Mouse (Mus musculus) right cerebral cortex, postnatal 36 days (tissue): Measurements from ENCODE around the gene Vmn1r104.
"Not testable (repeated sequence)": the region's sequence is repeated elsewhere in the genome, so short reads cannot be mapped to it uniquely, and the experiment has no call there.

Source experiments
- DNase-seq, 2 experiments: peaks; one replicate each; pipeline ENCODE4 v3.0.0; 2022; ENCODE audit warnings: low spot score in 2 of 2, mixed read lengths in 1 of 2

Gene Vmn1r104

DNA sequence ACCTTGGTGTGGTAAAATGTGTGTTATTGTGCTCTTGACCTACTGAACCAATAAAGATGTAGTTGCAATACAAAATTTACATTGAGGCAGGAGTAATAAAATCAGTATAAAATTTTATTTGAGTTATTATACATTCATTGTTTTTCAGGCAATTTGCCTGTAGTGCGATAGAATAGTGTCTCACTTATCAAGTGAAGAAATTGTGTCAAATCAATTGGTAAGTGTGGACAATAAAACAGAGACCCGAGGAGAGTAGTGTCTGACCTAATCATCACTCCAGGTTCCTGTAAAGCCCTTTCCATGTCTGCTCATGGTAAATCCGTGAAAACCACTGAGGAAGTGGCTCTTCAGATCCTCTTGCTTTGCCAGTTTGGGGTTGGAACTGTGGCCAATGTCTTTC lies at the start of gene Vmn1r104:
Vmn1r104 (plus strand) TSS at position 301 of the 400 bp plus-strand sequence.
- DNase-seq: not testable (repeated sequence)

DNA sequence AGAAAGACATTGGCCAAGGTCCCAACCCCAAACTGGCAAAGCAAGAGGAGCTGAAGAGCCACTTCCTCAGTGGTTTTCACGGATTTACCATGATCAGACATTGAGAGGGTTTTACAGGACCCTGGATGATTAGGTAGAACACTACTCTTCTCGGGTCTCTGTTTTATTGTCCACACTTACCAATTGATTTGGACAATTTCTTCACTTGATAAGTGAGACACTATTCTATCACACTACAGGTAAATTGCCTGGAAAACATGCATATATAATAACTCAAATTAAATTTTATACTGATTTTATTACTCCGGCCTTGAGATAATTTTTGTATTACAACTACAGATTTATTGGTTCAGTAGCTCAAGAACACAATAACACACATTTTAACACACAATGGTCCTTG lies 23.2 kb upstream of the Vmn1r104 start, which contains the start of gene Vmn1r103:
Vmn1r103 (minus strand) TSS at position 101 of the 400 bp plus-strand sequence.
- not testable (repeated sequence) for DNase-seq

DNA sequence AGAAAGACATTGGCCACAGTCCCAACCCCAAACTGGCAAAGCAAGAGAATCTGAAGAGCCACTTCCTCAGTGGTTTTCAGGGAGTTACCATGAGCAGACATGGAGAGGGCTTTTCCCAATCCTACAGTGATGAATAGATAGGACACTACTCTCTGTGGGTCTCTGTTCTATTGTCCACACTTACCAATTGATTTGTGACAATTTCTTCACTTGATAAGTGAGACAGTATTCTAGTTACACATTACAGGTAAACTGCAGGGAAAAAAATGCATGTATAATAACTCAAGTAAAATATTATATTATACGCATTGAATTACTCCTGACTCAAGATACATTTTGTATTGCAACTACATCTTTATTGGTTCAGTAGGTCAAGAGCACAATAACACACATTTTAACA lies 12.0 kb downstream of the Vmn1r104 start, which contains the start of gene Gm5726:
Gm5726 (minus strand) TSS at position 101 of the 400 bp plus-strand sequence.
- not testable (repeated sequence) for DNase-seq

DNA sequence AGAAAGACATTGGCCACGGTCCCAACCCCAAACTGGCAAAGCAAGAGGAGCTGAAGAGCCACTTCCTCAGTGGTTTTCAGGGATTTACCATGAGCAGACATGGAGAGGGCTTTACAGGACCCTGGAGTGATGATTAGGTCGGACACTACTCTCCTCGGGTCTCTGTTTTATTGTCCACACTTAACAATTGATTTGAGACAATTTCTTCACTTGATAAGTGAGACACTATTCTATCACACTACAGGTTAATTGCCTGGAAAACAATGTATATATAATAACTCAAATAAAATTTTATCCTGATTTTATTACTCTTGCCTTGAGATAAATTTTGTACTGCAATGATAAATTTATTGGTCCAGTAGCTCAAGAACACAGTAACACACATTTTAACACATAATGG lies 42.5 kb downstream of the Vmn1r104 start, which contains the start of gene Gm4141:
Gm4141 (minus strand) TSS at position 101 of the 400 bp plus-strand sequence.
- DNase-seq: not testable (repeated sequence)
